Comparison of ENCODE assay signal across 16 mouse cellular contexts in the genomic region with DNA sequence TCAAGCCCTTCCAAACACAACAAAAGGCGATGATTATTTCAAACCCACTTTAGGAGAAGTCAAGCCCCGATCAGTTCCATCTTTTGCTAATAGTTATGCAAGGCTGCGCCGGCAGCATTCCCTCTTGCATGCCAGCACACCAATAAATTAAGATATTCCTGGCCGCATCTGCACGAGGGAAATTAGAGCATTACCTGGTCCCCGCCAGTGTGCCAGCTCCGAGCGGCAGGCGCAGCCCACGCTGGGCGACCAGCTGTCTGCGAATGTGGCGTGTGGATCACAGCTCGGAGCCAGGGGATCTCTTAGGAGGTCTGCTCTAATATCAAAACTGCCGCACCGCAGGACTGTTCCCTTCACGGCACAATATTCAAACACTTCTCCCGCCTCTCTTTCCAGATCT.
DNase-seq lines count a peak whose midpoint lies in the region; ATAC-seq lines count a peak whose summit lies in the region.
"Had no signal": no experiment of that assay in that cellular context is flagged by ENCODE, and none has a peak within 500 bp of the region (broad histone marks: within the 10 kb centered on the region; RNA-seq: fewer than 3 reads in every experiment).

No protein-coding gene starts in this region.

- H3K27ac ChIP-seq in hindbrain, embryonic 12.5 days: peak overlapping the region; percentile 74
- H3K27ac ChIP-seq in hindbrain, embryonic 10.5 days: no peak overlapping the region
- H3K27ac ChIP-seq in limb, embryonic 15.5 days: peak overlapping the region; percentile 43; the same call in 1 of the 2 replicates
- H3K27ac ChIP-seq: heart, embryonic 15.5 days; intestine, embryonic 15.5 days; left cerebral cortex, adult 2 months; macrophage; stomach, postnatal 0 days had no signal

- no peak overlapping the region for H3K4me2 ChIP-seq in hindbrain, embryonic 12.5 days (replicated peaks)
- H3K4me2 ChIP-seq in limb, embryonic 15.5 days: no peak overlapping the region
- H3K4me2 ChIP-seq: heart, embryonic 15.5 days; intestine, embryonic 15.5 days had no signal

- H3K9ac ChIP-seq in hindbrain, embryonic 12.5 days: no peak overlapping the region
- H3K9ac ChIP-seq in limb, embryonic 15.5 days: no peak overlapping the region
- H3K9ac ChIP-seq: heart, embryonic 15.5 days; intestine, embryonic 15.5 days had no signal

- H3K36me3 ChIP-seq in hindbrain, embryonic 12.5 days: no peaks in the 10 kb centered on the region
- H3K36me3 ChIP-seq in hindbrain, embryonic 10.5 days: peaks cover 12% of the 10 kb centered on the region
- H3K36me3 ChIP-seq in limb, embryonic 15.5 days: no peaks in the 10 kb centered on the region
- H3K36me3 ChIP-seq: heart, embryonic 15.5 days; intestine, embryonic 15.5 days had no signal

- H3K4me1 ChIP-seq in hindbrain, embryonic 12.5 days: peaks cover 77% of the 10 kb centered on the region
- H3K4me1 ChIP-seq in hindbrain, embryonic 10.5 days (replicated peaks): peaks cover 73% of the 10 kb centered on the region
- peaks cover 38% of the 10 kb centered on the region for H3K4me1 ChIP-seq in limb, embryonic 15.5 days

- H3K27me3 ChIP-seq in hindbrain, embryonic 12.5 days: no peaks in the 10 kb centered on the region
- H3K27me3 ChIP-seq in hindbrain, embryonic 10.5 days (ENCODE audit: insufficient read depth, poor library complexity, severe bottlenecking): no peaks in the 10 kb centered on the region
- no peaks in the 10 kb centered on the region for H3K27me3 ChIP-seq in limb, embryonic 15.5 days
- H3K27me3 ChIP-seq: heart, embryonic 15.5 days; intestine, embryonic 15.5 days had no signal

- 70% methylated on average over 19 of the region's 19 CpGs for WGBS in hindbrain, embryonic 12.5 days
- WGBS in hindbrain, embryonic 10.5 days: 93% methylated on average over 19 of the region's 19 CpGs
- 59% methylated on average over 19 of the region's 19 CpGs for WGBS in limb, embryonic 15.5 days

- ATAC-seq in hindbrain, embryonic 12.5 days (ENCODE audit: low FRiP score): no peak
- ATAC-seq in limb, embryonic 15.5 days (ENCODE audit: insufficient number of reproducible peaks, low FRiP score, low TSS enrichment, low read depth): no peak
- no peak for ATAC-seq in inflammation-experienced regulatory T-cells, adult 6 months
- ATAC-seq: intestine, embryonic 15.5 days had no signal

- no peaks in the 10 kb centered on the region for H3K9me3 ChIP-seq in hindbrain, embryonic 12.5 days (replicated peaks)
- no peaks in the 10 kb centered on the region for H3K9me3 ChIP-seq in hindbrain, embryonic 10.5 days
- no peaks in the 10 kb centered on the region for H3K9me3 ChIP-seq in limb, embryonic 15.5 days
- H3K9me3 ChIP-seq: heart, embryonic 15.5 days; intestine, embryonic 15.5 days had no signal

- H3K4me3 ChIP-seq in hindbrain, embryonic 12.5 days: no peak overlapping the region
- no peak overlapping the region for H3K4me3 ChIP-seq in hindbrain, embryonic 10.5 days
- no peak overlapping the region for H3K4me3 ChIP-seq in limb, embryonic 15.5 days
- H3K4me3 ChIP-seq: heart, embryonic 15.5 days; intestine, embryonic 15.5 days; left cerebral cortex, adult 2 months; myocyte had no signal

- DNase-seq in hindbrain, embryonic 10.5 days (ENCODE audit: low spot score): no peak
- peak; percentile 83 for DNase-seq in brain, adult 2 months (ENCODE audit: low read depth, low spot score)
- peak; percentile 87 for DNase-seq in cerebellum, adult 9-11 months
- no peak for DNase-seq in spleen, postnatal 10 days (ENCODE audit: low spot score in 2 of 2)
- no peak for DNase-seq in urinary bladder, postnatal 14 days (ENCODE audit: low spot score)
- DNase-seq: kidney, postnatal 25 days; thymus, postnatal 36 days had no signal

Comparison
In these comparisons a context has a peak if more than half of its experiments do, and no peak if none do; other contexts are left out.
1. DNase-seq: peak in brain, adult 2 months (single experiment) and cerebellum, adult 9-11 months (single experiment); none in hindbrain, embryonic 10.5 days (single experiment), spleen, postnatal 10 days (0 of 2) and urinary bladder, postnatal 14 days (single experiment).